Mouse (Mus musculus): ENCODE data around the gene Prim2. TPM values are rescaled to one million over a fixed set of nuclear protein-coding genes. Genes with fewer than 3 reads are reported as not detected.
A peak's percentile ranks its signal among the peaks of the same experiment; 100 is the strongest.

Gene Prim2
- polyA plus RNA-seq, 1 experiment from 2014 or later: 61.5 TPM

GRCm38 (mm10) chr1:33593718-33594388, 75.7 kb downstream of the Prim2 start:
- WGBS: 94% methylated on average over 4 of the region's 4 CpGs
- H3K27ac ChIP-seq: no peak overlapping the region
- H3K4me3 ChIP-seq: no peak overlapping the region
- H3K27me3 ChIP-seq (ENCODE audit: poor library complexity, severe bottlenecking): no peaks in the 10 kb centered on the region
- peaks cover 11% of the 10 kb centered on the region for H3K9me3 ChIP-seq
- no peak for DNase-seq (ENCODE audit: extremely low spot score, low spot score)
- peaks cover 34% of the 10 kb centered on the region for H3K4me1 ChIP-seq
- H3K36me3 ChIP-seq (replicated peaks): peaks cover 12% of the 10 kb centered on the region

- H3K4me3 ChIP-seq: no peak overlapping the region
- H3K27me3 ChIP-seq (ENCODE audit: poor library complexity, severe bottlenecking): no peaks in the 10 kb centered on the region
- 0 out of 2 replicates have a peak, but pooled peaks cover 2% of the 10 kb centered on the region for H3K36me3 ChIP-seq (replicated peaks)
- H3K4me1 ChIP-seq: peaks cover 34% of the 10 kb centered on the region
- H3K9me3 ChIP-seq: no peaks in the 10 kb centered on the region
- DNase-seq (ENCODE audit: extremely low spot score, low spot score): no peak
- H3K27ac ChIP-seq: no peak overlapping the region
- WGBS: 94% methylated on average over 7 of the region's 7 CpGs
These were observed 77.5 kb downstream of the Prim2 start for GRCm38 (mm10) chr1:33591997-33592608.

DNA sequence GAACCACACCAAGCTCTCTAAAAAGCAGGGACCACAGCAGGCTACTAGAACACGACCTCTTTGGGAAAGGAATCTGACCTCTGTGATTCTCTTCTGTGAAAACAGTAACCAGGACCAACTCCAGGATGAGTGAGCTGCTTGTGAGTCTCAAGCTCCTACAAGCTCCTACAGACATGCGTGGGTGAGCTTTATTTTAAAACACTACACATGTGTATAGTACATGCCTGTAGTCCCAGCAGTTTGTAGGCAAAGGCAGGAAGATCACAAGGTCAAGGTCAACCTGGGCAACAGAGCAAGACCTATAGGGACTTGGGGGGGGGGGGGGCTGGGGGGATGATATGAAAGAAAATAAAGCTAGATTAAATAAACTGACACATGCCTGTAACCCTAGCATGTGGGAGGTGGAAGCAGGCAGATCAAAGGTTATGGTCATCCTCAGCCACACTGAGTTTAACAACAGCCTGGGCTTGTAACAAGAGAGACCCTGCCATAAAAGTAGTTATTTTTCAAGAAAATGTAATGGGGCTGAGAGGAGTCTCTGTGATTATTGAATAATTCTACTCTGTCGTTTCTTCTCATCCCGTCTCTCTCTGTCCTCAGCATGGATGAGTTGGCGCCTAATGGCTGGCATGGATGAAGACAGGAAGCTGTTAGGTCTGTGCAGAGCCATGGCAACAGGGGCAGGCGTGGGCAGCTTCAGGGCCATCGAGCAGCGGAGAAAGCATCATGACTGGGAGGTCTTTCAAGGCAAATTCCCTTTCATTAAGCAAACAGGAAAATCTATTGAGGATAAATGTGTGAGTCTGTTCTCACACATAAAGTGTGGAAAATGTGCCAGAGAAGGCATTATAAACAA, 78.8 kb downstream of the Prim2 start:
- H3K36me3 ChIP-seq (replicated peaks): 0 out of 2 replicates have a peak, but pooled peaks cover 2% of the 10 kb centered on the region
- no peaks in the 10 kb centered on the region for H3K9me3 ChIP-seq
- WGBS: 81% methylated on average over 8 of the region's 8 CpGs
- no peaks in the 10 kb centered on the region for H3K27me3 ChIP-seq (ENCODE audit: poor library complexity, severe bottlenecking)
- no peak for DNase-seq (ENCODE audit: extremely low spot score, low spot score)
- peaks cover 33% of the 10 kb centered on the region for H3K4me1 ChIP-seq
- no peak overlapping the region for H3K27ac ChIP-seq
- H3K4me3 ChIP-seq: no peak overlapping the region

- H3K36me3 ChIP-seq (replicated peaks): 0 out of 2 replicates have a peak, but pooled peaks cover 2% of the 10 kb centered on the region
- WGBS: 65% methylated on average over 2 of the region's 2 CpGs
- H3K27ac ChIP-seq: peak overlapping the region; percentile 30; the same call in 1 of the 2 replicates
- no peaks in the 10 kb centered on the region for H3K9me3 ChIP-seq
- no peak overlapping the region for H3K4me3 ChIP-seq
- no peak for DNase-seq (ENCODE audit: extremely low spot score, low spot score)
- H3K4me1 ChIP-seq: peaks cover 21% of the 10 kb centered on the region
- H3K27me3 ChIP-seq (ENCODE audit: poor library complexity, severe bottlenecking): no peaks in the 10 kb centered on the region
These were observed 80.1 kb downstream of the Prim2 start for GRCm38 (mm10) chr1:33589531-33589930.

DNA sequence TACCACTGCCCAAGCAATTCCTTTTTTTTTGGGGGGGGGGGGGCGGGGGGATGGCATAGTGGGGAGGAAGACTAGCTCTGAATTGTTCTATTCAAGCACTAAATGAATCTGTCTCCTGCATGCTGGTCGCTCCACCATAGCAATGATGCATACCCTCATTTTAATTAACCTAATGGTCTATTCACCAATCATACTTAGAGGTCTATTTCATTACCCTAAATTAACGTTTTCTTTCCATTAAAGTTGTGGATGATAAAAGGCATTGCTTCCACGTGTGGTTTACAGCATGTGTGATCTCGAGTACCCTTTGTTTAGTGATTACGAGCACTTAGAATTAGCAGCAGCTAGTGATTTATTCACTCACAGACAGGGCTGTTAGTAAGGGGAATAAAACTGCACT, 81.0 kb downstream of the Prim2 start:
- 0 out of 2 replicates have a peak, but pooled peaks cover 2% of the 10 kb centered on the region for H3K36me3 ChIP-seq (replicated peaks)
- no peak for DNase-seq (ENCODE audit: extremely low spot score, low spot score)
- no peaks in the 10 kb centered on the region; the same call in 1 of the 2 replicates for H3K9me3 ChIP-seq
- peaks cover 20% of the 10 kb centered on the region for H3K4me1 ChIP-seq
- H3K27ac ChIP-seq: no peak overlapping the region
- 79% methylated on average over 6 of the region's 6 CpGs for WGBS
- no peak overlapping the region for H3K4me3 ChIP-seq
- H3K27me3 ChIP-seq (ENCODE audit: poor library complexity, severe bottlenecking): no peaks in the 10 kb centered on the region

- peaks cover 6% of the 10 kb centered on the region for H3K4me1 ChIP-seq
These were observed 85.0 kb downstream of the Prim2 start for GRCm38 (mm10) chr1:33584590-33584978.

GRCm38 (mm10) chr1:33583817-33584589, 85.6 kb downstream of the Prim2 start:
- Histone ChIP-seq H3K4me3 (no peak overlapping the region), H3K4me1 (0 out of 2 replicates have a peak, but pooled peaks cover 3% of the 10 kb centered on the region), H3K27ac (no peak overlapping the region), H3K27me3 (ENCODE audit: poor library complexity, severe bottlenecking) (no peaks in the 10 kb centered on the region), H3K36me3 (replicated peaks) (peaks cover 5% of the 10 kb centered on the region; the same call in 1 of the 2 replicates), H3K9me3 (no peaks in the 10 kb centered on the region; the same call in 1 of the 2 replicates)
- no peak for DNase-seq (ENCODE audit: extremely low spot score, low spot score)
- 92% methylated on average over 7 of the region's 7 CpGs for WGBS

More at GRCm38 (mm10) chr1:33584590-33584978, 85.0 kb downstream of the Prim2 start:
- Histone ChIP-seq H3K9me3 (no peaks in the 10 kb centered on the region; the same call in 1 of the 2 replicates), H3K36me3 (replicated peaks) (peaks cover 5% of the 10 kb centered on the region; the same call in 1 of the 2 replicates), H3K27ac (no peak overlapping the region), H3K4me3 (no peak overlapping the region), H3K27me3 (ENCODE audit: poor library complexity, severe bottlenecking) (no peaks in the 10 kb centered on the region)
- DNase-seq (ENCODE audit: extremely low spot score, low spot score): no peak

GRCm38 (mm10) chr1:33578593-33578992, 91.0 kb downstream of the Prim2 start:
- H3K27ac ChIP-seq: no peak overlapping the region
- peaks cover 16% of the 10 kb centered on the region; the same call in 1 of the 2 replicates for H3K4me1 ChIP-seq
- 88% methylated on average over 6 of the region's 6 CpGs for WGBS
- no peak for DNase-seq (ENCODE audit: extremely low spot score, low spot score)
- no peaks in the 10 kb centered on the region for H3K9me3 ChIP-seq
- H3K4me3 ChIP-seq: no peak overlapping the region
- H3K36me3 ChIP-seq (replicated peaks): peaks cover 8% of the 10 kb centered on the region; the same call in 1 of the 2 replicates
- H3K27me3 ChIP-seq (ENCODE audit: poor library complexity, severe bottlenecking): no peaks in the 10 kb centered on the region

DNA sequence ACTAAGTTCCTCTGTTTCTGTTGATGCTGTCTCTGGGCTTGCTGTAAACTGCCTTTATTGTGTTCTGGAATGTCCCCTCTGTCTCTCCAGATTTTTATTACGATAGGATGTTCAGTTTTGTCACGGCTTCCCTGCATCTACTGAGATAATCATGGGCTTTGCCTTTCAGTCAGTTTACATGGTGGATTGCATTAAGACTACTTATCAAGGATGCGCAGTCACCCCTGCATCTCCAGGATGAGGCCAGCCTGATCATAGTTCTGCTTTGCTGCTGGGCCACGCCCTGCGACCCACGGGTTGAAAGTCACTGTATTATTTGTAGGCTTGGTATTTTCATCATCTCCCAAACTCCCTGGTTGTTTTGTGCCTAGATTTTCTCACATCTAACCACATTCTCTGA, 95.1 kb downstream of the Prim2 start:
- Histone ChIP-seq H3K27ac (no peak overlapping the region), H3K27me3 (ENCODE audit: poor library complexity, severe bottlenecking) (no peaks in the 10 kb centered on the region), H3K4me1 (peaks cover 13% of the 10 kb centered on the region; the same call in 1 of the 2 replicates), H3K9me3 (no peaks in the 10 kb centered on the region), H3K4me3 (no peak overlapping the region), H3K36me3 (replicated peaks) (peaks cover 3% of the 10 kb centered on the region; the same call in 1 of the 2 replicates)
- WGBS: 90% methylated on average over 6 of the region's 6 CpGs
- DNase-seq (ENCODE audit: extremely low spot score, low spot score): no peak

DNA sequence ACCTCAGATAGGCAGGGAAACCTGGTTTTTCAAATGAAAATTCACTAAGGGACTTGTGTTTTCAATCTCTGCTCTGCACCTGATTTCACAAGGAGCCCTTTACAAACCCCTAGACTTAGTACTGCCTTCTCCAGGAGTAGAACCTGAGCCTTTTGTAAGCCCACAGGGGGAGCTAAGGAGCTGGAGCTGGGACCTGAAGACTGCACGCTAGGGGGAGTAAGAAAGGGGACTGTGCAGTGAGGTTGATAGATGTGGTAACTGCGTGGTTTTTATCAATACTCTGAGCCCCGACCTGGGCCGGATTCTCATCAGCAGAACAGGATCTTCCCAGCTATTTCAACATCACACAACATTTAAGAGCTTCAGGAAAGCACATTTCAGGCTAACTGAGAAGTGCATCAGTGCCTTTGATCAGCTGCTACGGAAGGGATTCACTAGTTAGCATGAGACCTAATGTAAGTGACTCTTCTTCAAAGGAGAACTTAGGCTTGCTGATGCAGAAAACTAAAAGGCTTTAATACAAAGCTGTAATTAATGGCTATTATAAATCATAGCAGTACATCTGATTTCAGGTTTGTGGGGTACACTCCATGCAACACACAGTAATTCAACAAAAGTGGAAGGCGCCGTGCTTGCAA, 103.7 kb downstream of the Prim2 start:
- Histone ChIP-seq H3K4me1 (no peaks in the 10 kb centered on the region), H3K27me3 (ENCODE audit: poor library complexity, severe bottlenecking) (no peaks in the 10 kb centered on the region), H3K9me3 (no peaks in the 10 kb centered on the region), H3K27ac (no peak overlapping the region), H3K36me3 (replicated peaks) (no peaks in the 10 kb centered on the region), H3K4me3 (no peak overlapping the region)
- WGBS: 66% methylated on average over 7 of the region's 7 CpGs
- DNase-seq (ENCODE audit: extremely low spot score, low spot score): no peak

- WGBS: 86% methylated on average over 6 of the region's 6 CpGs
- Histone ChIP-seq H3K9me3 (no peaks in the 10 kb centered on the region), H3K36me3 (replicated peaks) (no peaks in the 10 kb centered on the region), H3K27ac (no peak overlapping the region), H3K27me3 (ENCODE audit: poor library complexity, severe bottlenecking) (no peaks in the 10 kb centered on the region), H3K4me3 (no peak overlapping the region), H3K4me1 (no peaks in the 10 kb centered on the region)
- DNase-seq (ENCODE audit: extremely low spot score, low spot score): no peak
These were observed 105.6 kb downstream of the Prim2 start for GRCm38 (mm10) chr1:33564032-33564431.

- no peaks in the 10 kb centered on the region for H3K9me3 ChIP-seq
- no peak overlapping the region for H3K27ac ChIP-seq
- no peaks in the 10 kb centered on the region for H3K27me3 ChIP-seq (ENCODE audit: poor library complexity, severe bottlenecking)
- no peaks in the 10 kb centered on the region for H3K36me3 ChIP-seq (replicated peaks)
- 89% methylated on average over 3 of the region's 3 CpGs for WGBS
- H3K4me3 ChIP-seq: no peak overlapping the region
- no peaks in the 10 kb centered on the region for H3K4me1 ChIP-seq
- no peak for DNase-seq (ENCODE audit: extremely low spot score, low spot score)
These were observed 106.0 kb downstream of the Prim2 start for GRCm38 (mm10) chr1:33563611-33564010.

All from forebrain, embryonic 10.5 days (tissue).